Mouse (Mus musculus) testis, adult 2 months (tissue): ENCODE measurements around the gene Rbms3. TPM values are rescaled to one million over a fixed set of nuclear protein-coding genes. Genes with fewer than 3 reads are reported as not detected.

Experiments used
- H3K27ac ChIP-seq: fragments of 200-500 bp; 2 replicates; pipeline ENCODE4 v1.5.1; 2012; ENCODE audit warnings: low read depth, low read length; ENCODE audit not compliant: control insufficient read depth, insufficient read depth
- H3K27me3 ChIP-seq: fragments of 200-500 bp; 2 replicates; pipeline ENCODE4 v1.6.1; 2012; ENCODE audit warnings: mild to moderate bottlenecking, low read length, moderate library complexity; ENCODE audit not compliant: control insufficient read depth, insufficient read depth
- H3K36me3 ChIP-seq: fragments of 200-500 bp; 2 replicates; pipeline ENCODE4 v1.6.1; 2012; ENCODE audit warnings: mild to moderate bottlenecking, low read length; ENCODE audit not compliant: control insufficient read depth, insufficient read depth
- H3K4me1 ChIP-seq: fragments of 200-500 bp; 2 replicates; pipeline ENCODE4 v1.6.1; 2012; ENCODE audit warnings: low read length; ENCODE audit not compliant: control insufficient read depth, insufficient read depth
- H3K4me3 ChIP-seq: fragments of 200-500 bp; 2 replicates; pipeline ENCODE4 v1.5.1; 2012; ENCODE audit warnings: low read depth, mild to moderate bottlenecking, low read length, moderate library complexity, mixed read lengths; ENCODE audit not compliant: control insufficient read depth
- CTCF ChIP-seq: fragments of 200-500 bp; IDR thresholded peaks from 2 replicates; pipeline ENCODE4 v1.5.1; 2012; ENCODE audit warnings: low read depth, mild to moderate bottlenecking, inconsistent platforms, low read length, moderate library complexity; ENCODE audit not compliant: control insufficient read depth, insufficient read depth, insufficient replicate concordance
- POLR2A ChIP-seq: fragments of 200-500 bp; IDR thresholded peaks from 2 replicates; pipeline ENCODE4 v1.6.1; 2012; ENCODE audit warnings: low read depth, mild to moderate bottlenecking, inconsistent platforms, low read length, moderate library complexity; ENCODE audit not compliant: control insufficient read depth
- polyA plus RNA-seq: library from polyadenylated mRNA; depleted of rRNA; stranded (reverse); fragments of >200 nt; gene quantifications from 2 replicates; pipeline ENCODE4 v1.2.3, GENCODE M21; 2012

Rbms3 gene
- polyA plus RNA-seq, 1 experiment, result 0.72 TPM

DNA sequence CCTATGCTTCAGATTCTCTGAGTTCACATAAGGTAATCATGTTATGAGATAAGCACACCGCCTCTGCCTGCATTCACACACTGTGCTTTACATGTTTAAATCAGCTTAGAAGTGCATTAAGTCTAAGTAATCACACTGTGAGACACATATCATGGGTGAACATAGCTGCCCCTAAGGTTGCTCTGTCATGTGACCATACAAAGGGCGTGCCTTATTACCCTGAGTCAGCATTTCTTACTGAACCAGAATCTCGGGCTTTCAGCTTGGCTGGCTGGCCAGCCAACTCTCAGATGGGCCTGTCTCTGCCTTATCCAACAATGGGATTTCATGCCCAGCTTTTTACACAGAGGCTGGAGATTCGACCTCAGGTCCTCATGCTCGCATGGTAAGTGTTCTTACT is 493.3 kb downstream of the Rbms3 start:
- Histone ChIP-seq H3K36me3 (no peaks in the 10 kb centered on the region), H3K4me3 (no peak overlapping the region), H3K4me1 (no peaks in the 10 kb centered on the region), H3K27ac (no peak overlapping the region), H3K27me3 (no peaks in the 10 kb centered on the region)
- no peak for TF ChIP-seq CTCF
- TF ChIP-seq POLR2A, result no peak

DNA sequence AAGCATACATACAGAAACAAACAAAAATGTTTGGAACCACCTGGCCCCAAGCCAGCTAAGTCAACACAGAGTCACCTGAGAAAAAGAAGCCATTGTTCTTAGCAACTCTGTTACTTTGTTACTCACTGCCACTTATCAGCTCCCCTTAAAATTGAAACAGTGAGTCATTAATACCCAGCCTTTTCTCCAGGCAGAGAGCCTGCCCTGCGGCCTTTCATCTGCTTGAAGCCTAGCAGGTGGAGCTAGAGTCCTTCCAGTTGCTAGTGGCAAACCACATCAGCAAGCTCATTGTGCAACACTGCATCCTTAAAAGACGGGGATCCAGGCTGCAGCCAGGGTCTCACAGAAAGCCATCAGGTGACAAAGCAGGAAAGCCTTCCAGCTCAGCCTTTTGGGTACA is 495.7 kb downstream of the Rbms3 start:
- no peak overlapping the region for H3K27ac ChIP-seq
- TF ChIP-seq CTCF (no peak), POLR2A (no peak)
- no peaks in the 10 kb centered on the region for H3K4me1 ChIP-seq
- no peak overlapping the region for H3K4me3 ChIP-seq
- no peaks in the 10 kb centered on the region for H3K36me3 ChIP-seq
- no peaks in the 10 kb centered on the region for H3K27me3 ChIP-seq

GRCm38 (mm10) chr9:117126816-117127215 is 502.9 kb downstream of the Rbms3 start:
- TF ChIP-seq POLR2A (no peak), CTCF (no peak)
- Histone ChIP-seq H3K36me3 (no peaks in the 10 kb centered on the region), H3K27me3 (no peaks in the 10 kb centered on the region), H3K4me3 (no peak overlapping the region), H3K27ac (no peak overlapping the region), H3K4me1 (no peaks in the 10 kb centered on the region)

DNA sequence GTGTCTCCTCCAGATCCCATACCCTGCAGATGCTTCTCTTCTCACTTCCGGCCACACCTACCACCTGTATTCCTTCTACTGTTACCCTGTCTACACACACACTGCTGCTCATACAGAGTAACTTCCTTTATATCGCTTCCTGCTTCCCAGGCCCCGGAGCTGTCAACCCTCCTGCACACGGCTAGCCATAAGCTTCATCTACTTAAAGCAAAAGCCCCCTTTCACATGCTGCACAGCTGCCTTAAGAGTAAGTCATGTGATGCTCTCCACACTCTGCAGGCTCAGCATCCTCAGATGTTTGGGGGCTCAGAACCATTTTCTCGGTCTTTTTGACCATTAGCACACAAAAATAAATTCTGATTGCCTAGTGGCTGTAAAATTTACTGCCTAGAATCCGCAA is 503.9 kb downstream of the Rbms3 start:
- no peaks in the 10 kb centered on the region for H3K27me3 ChIP-seq
- H3K27ac ChIP-seq, result no peak overlapping the region
- no peaks in the 10 kb centered on the region for H3K36me3 ChIP-seq
- no peak overlapping the region for H3K4me3 ChIP-seq
- no peak for TF ChIP-seq CTCF
- TF ChIP-seq POLR2A, result no peak
- H3K4me1 ChIP-seq, result no peaks in the 10 kb centered on the region

- Histone ChIP-seq H3K36me3 (no peaks in the 10 kb centered on the region), H3K4me1 (no peaks in the 10 kb centered on the region), H3K4me3 (no peak overlapping the region), H3K27ac (no peak overlapping the region), H3K27me3 (no peaks in the 10 kb centered on the region)
- TF ChIP-seq CTCF (no peak), POLR2A (no peak)
These were observed 508.1 kb downstream of the Rbms3 start for GRCm38 (mm10) chr9:117121572-117121971.

DNA sequence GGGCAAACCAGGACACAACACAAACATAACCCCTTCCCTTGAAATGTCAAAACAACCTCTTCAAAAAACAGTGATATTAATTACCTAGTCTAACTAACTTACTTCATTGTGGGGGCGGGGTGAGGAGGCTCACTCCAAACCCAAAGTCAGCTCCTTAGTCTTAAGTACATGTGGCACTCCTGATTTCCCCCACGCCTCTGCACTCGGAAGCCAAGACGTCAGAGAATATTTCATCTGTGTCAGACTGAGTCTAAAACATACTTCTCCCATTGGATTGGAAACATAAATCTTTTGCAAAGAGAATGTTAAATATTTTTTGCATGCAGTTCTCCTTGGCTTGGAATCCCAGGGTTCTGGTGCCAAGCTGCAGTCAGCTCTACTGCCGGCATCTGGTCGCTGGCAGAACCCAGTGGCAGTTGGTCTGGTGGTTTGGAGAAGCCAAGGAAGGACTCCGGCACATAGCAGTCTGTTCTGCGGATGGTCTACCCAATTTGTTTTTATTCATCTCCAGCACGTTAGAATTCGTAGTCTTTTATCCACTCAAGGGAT is 512.5 kb downstream of the Rbms3 start:
- H3K4me1 ChIP-seq, result no peaks in the 10 kb centered on the region
- TF ChIP-seq CTCF, result no peak
- TF ChIP-seq POLR2A, result no peak
- no peaks in the 10 kb centered on the region for H3K27me3 ChIP-seq
- no peak overlapping the region for H3K27ac ChIP-seq
- H3K36me3 ChIP-seq, result no peaks in the 10 kb centered on the region
- H3K4me3 ChIP-seq, result no peak overlapping the region

DNA sequence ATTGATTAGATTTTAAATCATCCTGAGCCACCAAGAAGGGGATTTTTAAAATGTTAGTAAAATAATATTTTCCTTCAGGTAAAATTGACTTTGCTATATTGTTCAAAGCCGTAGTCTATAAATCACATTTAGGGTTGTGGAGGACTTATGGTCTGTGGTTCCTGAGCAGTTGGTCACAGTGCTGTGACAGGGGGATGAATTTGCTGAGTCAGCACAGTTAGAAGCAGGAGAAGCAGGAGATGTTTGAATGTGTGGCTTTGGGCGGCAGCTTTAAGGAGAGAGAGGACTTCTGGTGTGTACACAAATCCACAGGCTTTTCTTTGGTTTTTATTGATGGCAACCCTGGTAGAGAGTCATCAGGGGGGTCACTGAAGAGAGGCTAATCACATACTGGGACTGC is 514.1 kb downstream of the Rbms3 start:
- TF ChIP-seq CTCF (no peak), POLR2A (no peak)
- H3K36me3 ChIP-seq, result no peaks in the 10 kb centered on the region
- no peak overlapping the region for H3K4me3 ChIP-seq
- no peak overlapping the region for H3K27ac ChIP-seq
- H3K4me1 ChIP-seq, result no peaks in the 10 kb centered on the region
- no peaks in the 10 kb centered on the region for H3K27me3 ChIP-seq

DNA sequence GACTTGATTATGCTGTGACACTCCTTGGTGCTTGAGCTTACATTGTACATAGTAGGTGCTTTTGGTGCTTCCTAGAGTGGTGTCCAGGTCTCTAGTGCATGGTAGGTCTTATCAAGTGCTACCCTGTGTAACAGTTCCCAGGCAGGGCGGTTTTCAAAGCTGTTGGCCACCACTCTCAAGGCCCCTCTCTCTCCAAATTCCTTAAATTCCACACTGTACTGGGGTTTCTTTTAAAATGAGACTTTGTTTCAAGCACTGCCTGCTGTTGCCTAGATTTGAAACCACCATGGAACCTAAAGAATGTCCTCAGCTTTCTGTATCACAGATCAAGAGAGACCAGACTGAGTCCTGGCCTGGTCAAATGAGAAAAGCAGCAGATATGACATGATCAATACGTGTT is 516.1 kb downstream of the Rbms3 start:
- no peak for TF ChIP-seq POLR2A
- no peak for TF ChIP-seq CTCF
- Histone ChIP-seq H3K4me3 (no peak overlapping the region), H3K27me3 (no peaks in the 10 kb centered on the region), H3K27ac (no peak overlapping the region), H3K36me3 (no peaks in the 10 kb centered on the region), H3K4me1 (no peaks in the 10 kb centered on the region)
